Mouse (Mus musculus): Measurements from ENCODE around the gene Scnn1a. TPM values are rescaled to one million over a fixed set of nuclear protein-coding genes. Genes with fewer than 3 reads are reported as not detected.
A peak's percentile ranks its signal among the peaks of the same experiment; 100 is the strongest.
"Not testable (repeated sequence)": the region's sequence is repeated elsewhere in the genome, so short reads cannot be mapped to it uniquely, and the experiment has no call there.

The Scnn1a gene
- 2.6 and 3.3 TPM in 2 replicates for polyA plus RNA-seq (2015; fragmentation: Nextera tagmentation; extraction: Ambion mirVana)

GRCm38 (mm10) chr6:125320323-125320722 lies at the start of gene Scnn1a:
Gene Scnn1a (plus strand): TSS chr6:125320659.
- H3K36me3 ChIP-seq: no peaks in the 10 kb centered on the region
- no peaks in the 10 kb centered on the region for H3K9me3 ChIP-seq
- H3K27me3 ChIP-seq (replicated peaks): peaks cover 20% of the 10 kb centered on the region
- 87% methylated on average over 1 of the region's 1 CpGs for WGBS
- H3K4me3 ChIP-seq (replicated peaks): no peak within 1 kb of the TSS
- H3K27ac ChIP-seq: 0 out of 2 replicates have a peak within 1 kb of the TSS, but pooled peaks have one; percentile 6
- H3K9ac ChIP-seq: no peak within 1 kb of the TSS
- 0 out of 2 replicates have a peak within 1 kb of the TSS, but pooled peaks have one; percentile 16 for H3K4me2 ChIP-seq (replicated peaks)
- peaks cover 8% of the 10 kb centered on the region; the same call in 1 of the 2 replicates for H3K4me1 ChIP-seq (replicated peaks)
- ATAC-seq: no peak

- no peak overlapping the region for H3K4me3 ChIP-seq (replicated peaks)
- H3K4me1 ChIP-seq (replicated peaks): peaks cover 8% of the 10 kb centered on the region; the same call in 1 of the 2 replicates
- peak overlapping the region; percentile 50 for H3K4me2 ChIP-seq (replicated peaks)
- no peaks in the 10 kb centered on the region for H3K27me3 ChIP-seq (replicated peaks)
- 18% methylated on average over 17 of the region's 17 CpGs for WGBS
- no peaks in the 10 kb centered on the region for H3K36me3 ChIP-seq
- no peak overlapping the region for H3K27ac ChIP-seq
- peak; percentile 92 for ATAC-seq
- no peaks in the 10 kb centered on the region for H3K9me3 ChIP-seq
- 0 out of 2 replicates have a peak overlapping the region, but pooled peaks have one; percentile 6 for H3K9ac ChIP-seq
Measured at GRCm38 (mm10) chr6:125271455-125272227, 48.8 kb upstream of the Scnn1a start.

GRCm38 (mm10) chr6:125272228-125272785 lies 48.2 kb upstream of the Scnn1a start:
- Histone ChIP-seq H3K27me3 (replicated peaks) (no peaks in the 10 kb centered on the region), H3K27ac (no peak overlapping the region), H3K9me3 (no peaks in the 10 kb centered on the region), H3K36me3 (no peaks in the 10 kb centered on the region), H3K4me1 (replicated peaks) (peaks cover 8% of the 10 kb centered on the region; the same call in 1 of the 2 replicates), H3K4me2 (replicated peaks) (no peak overlapping the region), H3K9ac (no peak overlapping the region), H3K4me3 (replicated peaks) (no peak overlapping the region)
- WGBS: 77% methylated on average over 10 of the region's 10 CpGs
- no peak for ATAC-seq

GRCm38 (mm10) chr6:125274841-125275563 lies 45.5 kb upstream of the Scnn1a start:
- H3K4me1 ChIP-seq (replicated peaks): peaks cover 8% of the 10 kb centered on the region; the same call in 1 of the 2 replicates
- H3K9ac ChIP-seq: no peak overlapping the region
- ATAC-seq: no peak
- no peak overlapping the region for H3K4me3 ChIP-seq (replicated peaks)
- WGBS: 56% methylated on average over 15 of the region's 15 CpGs
- H3K36me3 ChIP-seq: no peaks in the 10 kb centered on the region
- no peak overlapping the region for H3K27ac ChIP-seq
- H3K9me3 ChIP-seq: no peaks in the 10 kb centered on the region
- H3K27me3 ChIP-seq (replicated peaks): no peaks in the 10 kb centered on the region
- no peak overlapping the region for H3K4me2 ChIP-seq (replicated peaks)

- Histone ChIP-seq H3K4me3 (replicated peaks) (no peak overlapping the region), H3K4me2 (replicated peaks) (no peak overlapping the region), H3K9ac (no peak overlapping the region), H3K27me3 (replicated peaks) (no peaks in the 10 kb centered on the region), H3K9me3 (no peaks in the 10 kb centered on the region), H3K27ac (no peak overlapping the region), H3K4me1 (replicated peaks) (no peaks in the 10 kb centered on the region), H3K36me3 (no peaks in the 10 kb centered on the region)
- no peak for ATAC-seq
- 64% methylated on average over 8 of the region's 8 CpGs for WGBS
Measured at GRCm38 (mm10) chr6:125279729-125280128, 40.7 kb upstream of the Scnn1a start.

- not testable (repeated sequence) for H3K27ac ChIP-seq; H3K4me3 ChIP-seq (replicated peaks); H3K4me2 ChIP-seq (replicated peaks); H3K9me3 ChIP-seq; ATAC-seq; H3K27me3 ChIP-seq (replicated peaks); H3K4me1 ChIP-seq (replicated peaks); H3K9ac ChIP-seq; H3K36me3 ChIP-seq
- 93% methylated on average over 13 of the region's 13 CpGs for WGBS
Measured at GRCm38 (mm10) chr6:125282721-125283120, 37.7 kb upstream of the Scnn1a start.

- Histone ChIP-seq H3K9me3 (no peaks in the 10 kb centered on the region), H3K27ac (no peak overlapping the region), H3K9ac (no peak overlapping the region), H3K36me3 (no peaks in the 10 kb centered on the region), H3K4me1 (replicated peaks) (peaks cover 3% of the 10 kb centered on the region; the same call in 1 of the 2 replicates), H3K27me3 (replicated peaks) (no peaks in the 10 kb centered on the region), H3K4me3 (replicated peaks) (no peak overlapping the region), H3K4me2 (replicated peaks) (0 out of 2 replicates have a peak overlapping the region, but pooled peaks have one; percentile 6)
- ATAC-seq: peak; percentile 76
- 34% methylated on average over 8 of the region's 8 CpGs for WGBS
Measured at GRCm38 (mm10) chr6:125284250-125284649, 36.2 kb upstream of the Scnn1a start.

GRCm38 (mm10) chr6:125284751-125285150 lies 35.7 kb upstream of the Scnn1a start:
- H3K9me3 ChIP-seq: no peaks in the 10 kb centered on the region
- H3K4me3 ChIP-seq (replicated peaks): no peak overlapping the region
- peaks cover 3% of the 10 kb centered on the region; the same call in 1 of the 2 replicates for H3K4me1 ChIP-seq (replicated peaks)
- H3K36me3 ChIP-seq: no peaks in the 10 kb centered on the region
- no peak overlapping the region for H3K9ac ChIP-seq
- no peak overlapping the region for H3K27ac ChIP-seq
- H3K27me3 ChIP-seq (replicated peaks): no peaks in the 10 kb centered on the region
- 0 out of 2 replicates have a peak, but pooled peaks have one; percentile 2 for ATAC-seq
- WGBS: 86% methylated on average over 7 of the region's 7 CpGs
- H3K4me2 ChIP-seq (replicated peaks): no peak overlapping the region

- Histone ChIP-seq H3K4me1 (replicated peaks) (peaks cover 3% of the 10 kb centered on the region; the same call in 1 of the 2 replicates), H3K27ac (no peak within 1 kb of the TSS), H3K4me3 (replicated peaks) (no peak within 1 kb of the TSS), H3K36me3 (no peaks in the 10 kb centered on the region), H3K4me2 (replicated peaks) (no peak within 1 kb of the TSS), H3K9ac (no peak within 1 kb of the TSS), H3K9me3 (no peaks in the 10 kb centered on the region), H3K27me3 (replicated peaks) (no peaks in the 10 kb centered on the region)
- ATAC-seq: no peak
- WGBS: 96% methylated on average over 22 of the region's 22 CpGs
Measured at GRCm38 (mm10) chr6:125285890-125286289, 34.6 kb upstream of the Scnn1a start, which contains the start of gene Tuba3a. Gene Tuba3a (minus strand): TSS chr6:125286042.

GRCm38 (mm10) chr6:125286944-125287343 lies 33.5 kb upstream of the Scnn1a start:
- ATAC-seq: no peak
- Histone ChIP-seq H3K36me3 (no peaks in the 10 kb centered on the region), H3K4me1 (replicated peaks) (peaks cover 3% of the 10 kb centered on the region; the same call in 1 of the 2 replicates), H3K9ac (no peak overlapping the region), H3K27me3 (replicated peaks) (no peaks in the 10 kb centered on the region), H3K4me2 (replicated peaks) (no peak overlapping the region), H3K27ac (no peak overlapping the region), H3K4me3 (replicated peaks) (no peak overlapping the region), H3K9me3 (no peaks in the 10 kb centered on the region)
- 76% methylated on average over 4 of the region's 4 CpGs for WGBS

GRCm38 (mm10) chr6:125288730-125289129 lies 31.7 kb upstream of the Scnn1a start:
- no peak overlapping the region for H3K27ac ChIP-seq
- 59% methylated on average over 5 of the region's 5 CpGs for WGBS
- no peak for ATAC-seq

GRCm38 (mm10) chr6:125291329-125291728 lies 29.1 kb upstream of the Scnn1a start:
- 64% methylated on average over 4 of the region's 4 CpGs for WGBS
- Histone ChIP-seq H3K36me3 (no peaks in the 10 kb centered on the region), H3K4me1 (replicated peaks) (peaks cover 3% of the 10 kb centered on the region; the same call in 1 of the 2 replicates), H3K27me3 (replicated peaks) (no peaks in the 10 kb centered on the region), H3K9ac (no peak overlapping the region), H3K4me3 (replicated peaks) (no peak overlapping the region), H3K9me3 (no peaks in the 10 kb centered on the region), H3K4me2 (replicated peaks) (no peak overlapping the region), H3K27ac (no peak overlapping the region)
- ATAC-seq: no peak

More at GRCm38 (mm10) chr6:125288730-125289129, 31.7 kb upstream of the Scnn1a start:
- Histone ChIP-seq H3K4me3 (replicated peaks) (no peak overlapping the region), H3K4me1 (replicated peaks) (peaks cover 3% of the 10 kb centered on the region; the same call in 1 of the 2 replicates), H3K9ac (no peak overlapping the region), H3K9me3 (no peaks in the 10 kb centered on the region), H3K4me2 (replicated peaks) (no peak overlapping the region), H3K36me3 (no peaks in the 10 kb centered on the region), H3K27me3 (replicated peaks) (no peaks in the 10 kb centered on the region)

Measured in intestine, embryonic 15.5 days (tissue).